Mouse (Mus musculus) forebrain, embryonic 16.5 days (tissue): ENCODE measurements at regions not wholly inside any gene's neighbourhood (a gene's known extent, or its start where the extent isn't known, plus 50 kb on each side); places are given as distances from the start of the nearest gene placed in this dataset.

Source experiments
- ATAC-seq: fragments of 200-750 bp; cut with Nextera tagmentation; 2 replicates; pipeline ENCODE4 v1.8.0; 2017; ENCODE audit warnings: mild to moderate bottlenecking, moderate library complexity
- H3K27ac ChIP-seq: fragments of 300-500 bp; sonication (generic); 2 replicates; pipeline ENCODE4 v1.5.1; 2014; ENCODE audit warnings: low read length, control low read depth
- H3K27me3 ChIP-seq: fragments of 300-500 bp; sonication (generic); replicated peaks from 2 replicates; pipeline ENCODE4 v1.6.1; 2014; ENCODE audit warnings: low read length; ENCODE audit not compliant: control insufficient read depth, insufficient read depth
- H3K36me3 ChIP-seq: fragments of 300-500 bp; sonication (generic); 2 replicates; pipeline ENCODE4 v1.6.1; 2014; ENCODE audit not compliant: control insufficient read depth, insufficient read depth
- H3K4me1 ChIP-seq: fragments of 300-500 bp; sonication (generic); replicated peaks from 2 replicates; pipeline ENCODE4 v1.6.1; 2014; ENCODE audit warnings: low read length; ENCODE audit not compliant: control insufficient read depth, insufficient read depth
- H3K4me2 ChIP-seq: fragments of 300-500 bp; sonication (generic); 2 replicates; pipeline ENCODE4 v1.6.1; 2014; ENCODE audit warnings: mild to moderate bottlenecking, low read length, control low read depth
- H3K4me3 ChIP-seq: fragments of 300-500 bp; sonication (generic); replicated peaks from 2 replicates; pipeline ENCODE4 v1.5.1; 2014; ENCODE audit warnings: mild to moderate bottlenecking, low read length, control low read depth
- H3K9ac ChIP-seq: fragments of 300-500 bp; sonication (generic); replicated peaks from 2 replicates; pipeline ENCODE4 v1.6.1; 2014; ENCODE audit warnings: low read depth, low read length, control low read depth
- H3K9me3 ChIP-seq: fragments of 300-500 bp; sonication (generic); 2 replicates; pipeline ENCODE4 v1.6.1; 2016; ENCODE audit warnings: low read length; ENCODE audit not compliant: control insufficient read depth
- WGBS: fragments of 180-500 bp; shearing (Covaris S2); extraction: QIAGEN DNeasy Blood & Tissue Kit; methylation state at CpG from one replicate; pipeline ENCODE4 v1.1.7; 2014; 5-methylcytosine and 5-hydroxymethylcytosine counted together

DNA sequence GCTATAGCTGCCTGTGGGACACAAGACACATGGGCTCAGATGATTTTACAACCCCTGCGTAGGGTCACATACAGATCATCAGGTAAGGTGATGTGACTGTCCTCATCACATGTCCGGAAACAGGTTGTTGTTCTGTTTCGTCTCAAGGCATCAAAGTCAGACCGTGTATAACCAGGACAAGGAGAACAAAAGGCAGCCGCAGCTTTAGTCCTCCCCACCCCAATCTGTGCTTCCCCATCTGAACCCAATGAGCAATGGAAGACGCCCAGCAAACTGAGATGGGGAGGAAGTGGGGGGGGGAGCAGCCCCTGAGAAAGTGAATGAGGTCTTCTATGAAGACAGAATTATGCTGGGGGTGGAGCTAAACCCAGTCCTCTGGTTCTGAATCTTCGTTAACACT is 121.7 kb downstream of the Cd83 start:
- H3K9ac ChIP-seq: no peak overlapping the region
- peaks cover 8% of the 10 kb centered on the region for H3K4me1 ChIP-seq
- WGBS: 70% methylated on average over 7 of the region's 7 CpGs
- H3K9me3 ChIP-seq: no peaks in the 10 kb centered on the region
- no peak overlapping the region for H3K4me3 ChIP-seq
- no peaks in the 10 kb centered on the region for H3K36me3 ChIP-seq
- H3K27ac ChIP-seq: no peak overlapping the region
- H3K27me3 ChIP-seq: no peaks in the 10 kb centered on the region
- ATAC-seq: no peak
- H3K4me2 ChIP-seq: no peak overlapping the region

DNA sequence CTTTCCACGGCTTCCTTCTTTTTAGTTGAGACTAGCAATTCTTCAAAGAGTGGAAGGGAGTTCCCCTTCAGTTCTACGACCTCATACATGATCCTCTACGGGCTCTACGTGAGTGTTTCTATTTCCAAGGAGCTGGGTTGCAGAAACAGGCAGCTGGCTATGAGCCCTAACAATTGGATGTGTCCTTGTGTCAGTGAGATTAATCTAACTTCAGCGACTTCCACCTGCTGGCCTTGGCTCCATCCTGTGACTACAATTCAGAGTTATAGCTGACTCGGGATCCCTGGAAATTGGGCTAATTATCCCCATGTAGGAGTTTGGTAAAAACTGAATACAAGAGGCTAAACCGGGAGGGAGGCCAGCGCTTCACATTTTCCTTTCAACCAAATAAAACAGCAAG is 122.8 kb downstream of the Cd83 start:
- WGBS: 37% methylated on average over 8 of the region's 8 CpGs
- Histone ChIP-seq H3K4me2 (no peak overlapping the region), H3K9me3 (no peaks in the 10 kb centered on the region), H3K9ac (no peak overlapping the region), H3K36me3 (no peaks in the 10 kb centered on the region), H3K4me3 (no peak overlapping the region), H3K27ac (no peak overlapping the region), H3K4me1 (peaks cover 8% of the 10 kb centered on the region), H3K27me3 (no peaks in the 10 kb centered on the region)
- ATAC-seq: no peak

DNA sequence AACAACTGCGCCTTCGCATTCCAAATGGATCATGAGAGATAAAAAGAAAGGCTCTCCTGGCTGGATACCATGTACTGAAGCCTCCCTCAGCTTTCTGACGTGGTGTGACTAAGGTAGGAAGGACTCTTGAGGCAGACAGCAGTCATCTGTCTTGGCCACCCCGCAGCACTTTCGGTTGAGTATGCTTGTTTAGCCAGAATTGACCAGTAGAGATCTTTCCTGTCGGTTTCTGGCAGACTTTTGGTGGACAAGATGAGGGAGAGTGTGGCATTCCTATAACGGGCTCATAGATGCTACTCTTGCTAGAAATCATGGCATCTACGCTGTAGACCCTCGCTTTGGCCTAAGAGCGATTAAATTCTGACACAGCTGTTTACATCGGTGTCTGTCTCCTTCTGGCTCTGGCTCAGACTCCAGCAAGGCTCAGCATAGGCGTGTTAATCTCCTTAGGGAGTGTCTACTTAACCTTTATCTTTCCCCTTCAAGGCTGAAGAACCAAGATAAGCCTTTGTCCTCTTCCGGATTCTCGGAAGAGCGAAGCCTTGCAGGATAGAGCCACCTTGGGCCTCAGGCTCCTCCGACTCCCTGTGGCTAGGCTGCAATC is 123.6 kb downstream of the Cd83 start:
- Histone ChIP-seq H3K27ac (no peak overlapping the region), H3K4me2 (no peak overlapping the region), H3K36me3 (no peaks in the 10 kb centered on the region), H3K4me1 (peaks cover 8% of the 10 kb centered on the region), H3K4me3 (no peak overlapping the region), H3K9me3 (no peaks in the 10 kb centered on the region), H3K27me3 (no peaks in the 10 kb centered on the region), H3K9ac (no peak overlapping the region)
- ATAC-seq: no peak
- WGBS: 58% methylated on average over 16 of the region's 16 CpGs

DNA sequence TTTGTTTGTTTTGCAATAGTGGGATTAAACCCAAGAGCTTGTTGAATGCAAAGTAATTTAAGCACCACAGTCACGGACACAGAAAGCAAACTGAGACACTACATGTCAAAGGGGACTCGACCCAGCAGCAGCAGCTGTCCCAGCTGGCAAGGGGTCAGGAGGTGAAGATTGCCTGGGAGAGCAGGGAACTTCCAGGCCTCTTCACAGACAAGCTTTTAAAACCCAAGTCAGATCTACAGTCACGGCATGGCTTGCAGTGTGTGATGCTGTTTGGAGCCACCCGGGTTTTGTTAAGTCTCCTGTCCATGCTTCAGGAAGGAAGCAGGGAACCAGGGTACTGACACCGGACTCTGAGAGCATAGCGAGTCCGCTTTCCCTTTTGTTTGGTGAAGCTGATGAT is 125.4 kb downstream of the Cd83 start:
- WGBS: 54% methylated on average over 7 of the region's 7 CpGs
- H3K27me3 ChIP-seq: no peaks in the 10 kb centered on the region

DNA sequence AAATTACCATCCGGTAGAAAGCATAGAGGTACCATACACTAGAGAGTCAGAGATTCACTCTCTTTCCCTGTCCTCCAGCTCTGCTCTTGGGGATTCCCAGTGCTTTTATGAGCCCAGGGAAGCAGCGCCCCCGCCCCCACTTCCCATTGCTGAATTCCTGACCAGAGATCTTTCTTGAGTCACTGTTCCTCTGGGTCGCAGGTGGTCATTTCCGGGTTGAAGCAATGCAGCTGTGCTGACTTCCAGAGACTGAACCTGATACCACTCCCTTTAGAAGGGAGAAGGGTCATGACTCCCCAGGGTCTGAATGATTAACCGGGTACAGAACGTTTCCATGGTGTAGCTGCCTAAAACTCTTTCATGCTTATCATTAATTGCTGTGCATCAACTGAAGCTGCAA is 128.9 kb downstream of the Cd83 start:
- no peaks in the 10 kb centered on the region for H3K9me3 ChIP-seq

More for the DNA sequence above, 125.4 kb downstream of the Cd83 start:
- H3K4me2 ChIP-seq: no peak overlapping the region
- H3K9ac ChIP-seq: no peak overlapping the region
- no peak overlapping the region for H3K4me3 ChIP-seq
- no peaks in the 10 kb centered on the region for H3K9me3 ChIP-seq
- no peak for ATAC-seq
- no peak overlapping the region for H3K27ac ChIP-seq
- H3K36me3 ChIP-seq: no peaks in the 10 kb centered on the region
- peaks cover 8% of the 10 kb centered on the region for H3K4me1 ChIP-seq

DNA sequence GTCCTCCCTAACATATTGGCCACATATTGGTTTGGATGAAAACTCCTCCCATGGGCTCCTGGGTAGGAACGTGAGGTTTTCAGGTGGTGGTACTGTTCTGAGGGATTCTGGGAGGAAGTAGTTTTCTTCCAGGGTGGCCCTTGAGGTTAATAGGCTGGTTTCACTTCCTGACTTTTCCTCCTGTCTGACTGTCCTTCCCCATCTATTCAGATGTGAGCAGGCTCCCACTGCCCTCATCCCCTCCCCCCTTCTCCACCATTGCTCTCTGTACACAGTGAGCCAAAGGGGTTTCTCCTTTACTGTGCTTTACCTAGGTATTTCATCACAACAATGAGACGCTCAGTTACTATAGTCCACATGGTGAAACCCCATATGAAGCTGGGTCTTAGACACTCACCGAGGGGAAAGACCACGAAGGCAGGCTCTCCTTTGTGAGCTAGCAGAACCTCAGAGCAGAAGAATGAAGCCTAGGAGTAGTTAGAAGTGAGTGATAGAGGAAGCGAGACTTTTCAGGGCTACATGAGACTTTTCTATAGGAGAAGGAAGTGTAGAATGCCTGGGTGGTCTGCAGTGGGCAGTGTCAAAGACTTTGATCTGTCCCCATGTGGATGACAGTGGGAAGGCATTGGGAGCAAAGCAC is 135.3 kb downstream of the Cd83 start:
- no peaks in the 10 kb centered on the region for H3K36me3 ChIP-seq
- no peaks in the 10 kb centered on the region for H3K27me3 ChIP-seq
- H3K4me3 ChIP-seq: no peak overlapping the region
- WGBS: 91% methylated on average over 5 of the region's 5 CpGs
- no peak overlapping the region for H3K9ac ChIP-seq
- no peaks in the 10 kb centered on the region for H3K9me3 ChIP-seq
- no peaks in the 10 kb centered on the region for H3K4me1 ChIP-seq
- H3K27ac ChIP-seq: no peak overlapping the region
- ATAC-seq: no peak
- no peak overlapping the region for H3K4me2 ChIP-seq

More for the DNA sequence above, 128.9 kb downstream of the Cd83 start:
- no peak overlapping the region for H3K4me2 ChIP-seq
- no peaks in the 10 kb centered on the region for H3K36me3 ChIP-seq
- no peaks in the 10 kb centered on the region for H3K4me1 ChIP-seq
- no peak overlapping the region for H3K9ac ChIP-seq
- H3K27ac ChIP-seq: no peak overlapping the region
- H3K27me3 ChIP-seq: no peaks in the 10 kb centered on the region
- WGBS: 64% methylated on average over 7 of the region's 7 CpGs
- no peak for ATAC-seq
- no peak overlapping the region for H3K4me3 ChIP-seq

DNA sequence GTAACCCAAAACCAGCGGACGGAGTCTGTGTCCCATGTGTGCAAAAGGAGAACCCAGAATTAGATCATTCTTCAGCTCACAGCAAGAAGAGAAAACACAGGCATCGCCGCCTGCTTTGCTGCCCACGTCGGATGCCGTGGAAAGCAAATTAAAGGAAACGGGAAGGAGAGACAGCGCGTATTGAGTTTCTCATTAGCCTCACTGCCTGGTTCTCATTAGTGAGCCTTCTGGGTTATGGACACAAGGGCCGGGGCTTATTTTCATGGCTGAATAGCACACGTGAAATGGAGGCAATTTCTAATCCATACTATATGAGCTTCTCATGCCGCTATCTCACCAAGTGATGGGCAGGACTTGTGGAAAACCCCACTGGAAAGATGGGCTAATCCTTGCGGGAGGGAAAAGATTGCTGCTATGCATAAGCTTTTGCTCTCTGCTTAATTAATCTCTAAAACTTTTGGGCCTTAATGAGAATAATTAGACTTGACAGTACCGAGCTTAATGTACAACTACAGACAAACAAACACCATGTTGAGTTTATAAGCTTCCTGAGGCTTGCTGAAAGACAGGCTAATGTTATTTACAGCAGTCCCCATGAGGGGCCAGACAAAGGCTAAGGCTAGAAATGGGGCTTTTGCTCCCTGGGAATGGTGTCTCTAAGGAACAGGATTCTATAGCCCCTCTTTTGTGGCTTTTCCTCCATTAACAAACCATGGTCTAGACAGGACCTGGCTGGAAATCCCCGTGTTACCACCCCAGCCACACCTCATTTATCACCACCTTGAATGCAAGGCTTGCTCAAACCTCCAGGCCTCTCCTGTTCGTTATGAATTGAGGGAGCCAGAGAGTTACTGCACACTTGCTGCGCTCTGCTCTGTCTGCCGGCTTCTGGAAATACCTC is 145.8 kb downstream of the Cd83 start:
- no peak for ATAC-seq
- Histone ChIP-seq H3K9me3 (no peaks in the 10 kb centered on the region), H3K9ac (no peak overlapping the region), H3K4me3 (no peak overlapping the region), H3K4me1 (peaks cover 8% of the 10 kb centered on the region), H3K36me3 (no peaks in the 10 kb centered on the region), H3K27me3 (no peaks in the 10 kb centered on the region; the same call in 1 of the 2 replicates), H3K27ac (no peak overlapping the region), H3K4me2 (no peak overlapping the region)
- WGBS: 19% methylated on average over 19 of the region's 19 CpGs

DNA sequence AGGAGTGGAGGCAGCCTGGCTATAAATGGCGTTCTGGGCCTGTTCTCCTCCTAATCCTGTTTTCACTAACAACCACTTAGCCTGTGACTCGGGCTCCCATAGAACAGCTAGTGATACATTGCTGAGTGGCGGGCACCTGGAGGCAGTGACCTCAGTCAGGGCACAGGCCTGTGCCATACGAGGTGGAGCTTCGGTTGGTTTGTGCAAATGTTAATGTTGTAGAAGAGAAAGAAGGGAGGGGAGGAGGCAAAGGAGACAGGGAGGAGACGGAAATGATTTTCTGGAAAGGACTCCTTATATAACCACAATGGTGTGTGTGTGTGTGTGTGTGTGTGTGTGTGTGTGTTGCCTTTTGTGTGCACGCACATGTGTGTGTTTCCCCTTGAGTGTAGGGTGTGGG is 148.4 kb downstream of the Cd83 start:
- H3K27ac ChIP-seq: no peak overlapping the region
- peaks cover 10% of the 10 kb centered on the region for H3K4me1 ChIP-seq
- no peak overlapping the region for H3K4me3 ChIP-seq
- no peaks in the 10 kb centered on the region for H3K36me3 ChIP-seq
- H3K4me2 ChIP-seq: no peak overlapping the region
- no peak for ATAC-seq
- no peaks in the 10 kb centered on the region for H3K9me3 ChIP-seq
- WGBS: 58% methylated on average over 7 of the region's 7 CpGs
- H3K9ac ChIP-seq: no peak overlapping the region
- no peaks in the 10 kb centered on the region for H3K27me3 ChIP-seq

DNA sequence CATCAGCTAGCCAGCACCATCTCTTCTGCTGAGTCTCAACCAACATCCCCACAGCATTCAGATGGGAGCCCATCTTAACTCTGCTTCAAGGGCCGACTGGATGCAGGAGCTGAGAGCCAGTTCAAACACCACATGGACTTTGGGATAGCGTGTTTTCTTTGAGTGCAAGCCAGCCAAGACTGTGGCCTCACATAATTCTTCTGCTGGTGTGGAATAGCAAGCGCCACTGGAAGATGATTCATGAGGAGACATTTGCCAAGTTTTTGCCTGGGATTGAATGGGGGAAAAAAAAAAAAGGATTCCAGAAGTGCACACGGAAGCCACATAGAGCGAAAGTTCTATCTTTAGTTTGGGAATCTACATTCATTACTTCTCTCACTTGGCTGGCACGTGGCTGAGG is 150.7 kb downstream of the Cd83 start:
- Histone ChIP-seq H3K9me3 (no peaks in the 10 kb centered on the region), H3K4me3 (no peak overlapping the region), H3K4me1 (peaks cover 24% of the 10 kb centered on the region), H3K9ac (no peak overlapping the region), H3K36me3 (no peaks in the 10 kb centered on the region), H3K27ac (no peak overlapping the region), H3K4me2 (no peak overlapping the region), H3K27me3 (no peaks in the 10 kb centered on the region)
- 87% methylated on average over 6 of the region's 6 CpGs for whole genome bisulfite sequencing
- no peak for ATAC-seq
